Mouse (Mus musculus) neural tube, embryonic 15.5 days (tissue): ENCODE measurements around the gene Arhgdig. TPM values are rescaled to one million over a fixed set of nuclear protein-coding genes. Genes with fewer than 3 reads are reported as not detected.
"Not testable (repeated sequence)": the region's sequence is repeated elsewhere in the genome, so short reads cannot be mapped to it uniquely, and the experiment has no call there.

ENCODE experiments used
- ATAC-seq: fragments of 200-750 bp; cut with Nextera tagmentation; 2 replicates; pipeline ENCODE4 v1.8.0; 2017; ENCODE audit warnings: mild to moderate bottlenecking, moderate TSS enrichment, moderate library complexity; ENCODE audit not compliant: low FRiP score
- H3K27ac ChIP-seq: fragments of 300-500 bp; sonication (generic); replicated peaks from 2 replicates; pipeline ENCODE4 v1.5.1; 2015; ENCODE audit warnings: mild to moderate bottlenecking, inconsistent platforms
- H3K27me3 ChIP-seq: fragments of 300-500 bp; sonication (generic); replicated peaks from 2 replicates; pipeline ENCODE4 v1.6.1; 2015; ENCODE audit warnings: inconsistent platforms
- H3K36me3 ChIP-seq: fragments of 300-500 bp; sonication (generic); 2 replicates; pipeline ENCODE4 v1.6.1; 2015; ENCODE audit warnings: inconsistent platforms
- H3K4me1 ChIP-seq: fragments of 300-500 bp; sonication (generic); 2 replicates; pipeline ENCODE4 v1.6.1; 2015; ENCODE audit warnings: inconsistent platforms
- H3K4me2 ChIP-seq: fragments of 300-500 bp; sonication (generic); 2 replicates; pipeline ENCODE4 v1.6.1; 2015; ENCODE audit warnings: inconsistent platforms, mild to moderate bottlenecking, moderate library complexity
- H3K4me3 ChIP-seq: fragments of 300-500 bp; sonication (generic); replicated peaks from 2 replicates; pipeline ENCODE4 v1.5.1; 2015; ENCODE audit warnings: mild to moderate bottlenecking, inconsistent platforms
- H3K9ac ChIP-seq: fragments of 300-500 bp; sonication (generic); replicated peaks from 2 replicates; pipeline ENCODE4 v1.6.1; 2015; ENCODE audit warnings: mild to moderate bottlenecking, inconsistent platforms
- H3K9me3 ChIP-seq: fragments of 300-500 bp; sonication (generic); replicated peaks from 2 replicates; pipeline ENCODE4 v1.6.1; 2016; ENCODE audit warnings: inconsistent platforms
- WGBS: fragments of 180-500 bp; shearing (Covaris S2); methylation state at CpG from one replicate; pipeline ENCODE4 v1.1.7; 2015; ENCODE audit warnings: mixed read lengths; 5-methylcytosine and 5-hydroxymethylcytosine counted together
- polyA plus RNA-seq: library from polyadenylated mRNA; unstranded; fragments of >200 nt; fragmentation: Nextera tagmentation; extraction: Ambion mirVana; gene quantifications from 2 replicates; pipeline ENCODE4 v1.2.1, GENCODE M21; 2015

Arhgdig gene
- polyA plus RNA-seq, 1 experiment from 2014 or later = 242 TPM

DNA sequence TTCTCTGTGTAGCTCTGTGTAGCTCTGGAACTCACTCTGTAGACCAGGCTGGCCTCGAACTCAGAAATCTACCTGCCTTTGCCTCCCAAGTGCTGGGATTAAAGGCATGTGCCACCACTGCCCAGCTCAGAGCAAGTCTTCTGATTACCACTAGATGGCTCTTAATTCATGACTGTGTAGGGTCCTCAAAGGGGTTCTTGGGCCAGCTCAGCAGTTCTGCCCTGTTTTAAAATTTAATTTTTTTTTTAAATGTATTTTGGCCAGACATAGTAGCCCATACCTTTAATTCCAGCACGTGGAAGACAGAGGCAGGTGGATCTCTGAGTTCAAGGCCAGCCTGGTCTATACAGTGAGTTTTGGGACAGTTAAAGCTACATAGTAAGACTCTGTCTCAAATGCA, 32.3 kb downstream of the Arhgdig start:
- not testable (repeated sequence) for ATAC-seq, H3K27me3 ChIP-seq, H3K4me3 ChIP-seq, H3K9ac ChIP-seq, H3K27ac ChIP-seq, H3K9me3 ChIP-seq, H3K4me1 ChIP-seq, H3K4me2 ChIP-seq
- 89% methylated on average over 2 of the region's 2 CpGs for WGBS
- peaks cover 29% of the 10 kb centered on the region for H3K36me3 ChIP-seq

DNA sequence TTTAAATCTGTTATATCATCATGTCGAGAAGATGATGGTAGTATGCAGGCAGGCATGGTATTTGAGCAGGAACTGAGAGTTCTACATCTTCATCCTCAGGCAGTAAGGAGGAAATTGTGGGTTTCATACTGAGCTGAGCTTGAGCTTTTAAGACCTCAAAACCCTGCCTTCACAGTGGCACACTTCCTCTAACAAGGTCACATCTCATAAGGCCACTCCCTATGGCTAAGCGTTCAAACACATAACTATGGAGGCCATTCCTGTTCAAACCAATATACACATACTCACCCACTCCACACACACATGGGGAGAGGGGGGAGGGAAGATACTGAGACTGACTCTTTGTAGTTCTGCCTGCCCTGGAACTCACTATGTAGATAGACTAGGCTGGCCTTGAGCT, 39.5 kb downstream of the Arhgdig start:
- H3K9ac ChIP-seq = no peak overlapping the region
- peaks cover 13% of the 10 kb centered on the region; the same call in 1 of the 2 replicates for H3K4me1 ChIP-seq
- ATAC-seq = no peak
- H3K9me3 ChIP-seq = no peaks in the 10 kb centered on the region
- no peak overlapping the region for H3K4me2 ChIP-seq
- H3K36me3 ChIP-seq = peaks cover 8% of the 10 kb centered on the region; the same call in 1 of the 2 replicates
- 90% methylated on average over 2 of the region's 2 CpGs for WGBS
- no peak overlapping the region for H3K27ac ChIP-seq
- no peaks in the 10 kb centered on the region for H3K27me3 ChIP-seq
- H3K4me3 ChIP-seq = no peak overlapping the region

DNA sequence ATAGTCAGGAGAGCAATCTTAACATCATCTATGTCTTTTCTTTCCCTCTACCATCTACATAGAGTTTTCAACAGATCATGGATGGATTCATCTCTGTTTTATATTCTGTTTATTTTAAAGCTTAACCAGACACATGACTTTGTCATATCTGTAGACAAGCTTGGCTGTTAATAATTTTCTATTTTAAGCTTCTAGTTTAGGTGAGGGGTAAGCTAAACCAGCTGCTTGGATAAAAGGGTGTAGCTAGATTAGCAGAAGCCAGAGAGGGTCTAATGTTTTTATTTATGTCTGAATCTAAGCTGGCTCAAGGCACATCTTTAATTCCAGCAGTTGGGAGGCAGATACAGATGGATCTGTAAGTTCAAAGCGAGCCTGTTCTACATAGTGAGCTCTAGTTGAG, 44.9 kb downstream of the Arhgdig start:
- no peak for ATAC-seq
- 85% methylated on average over 1 of the region's 1 CpGs for WGBS

DNA sequence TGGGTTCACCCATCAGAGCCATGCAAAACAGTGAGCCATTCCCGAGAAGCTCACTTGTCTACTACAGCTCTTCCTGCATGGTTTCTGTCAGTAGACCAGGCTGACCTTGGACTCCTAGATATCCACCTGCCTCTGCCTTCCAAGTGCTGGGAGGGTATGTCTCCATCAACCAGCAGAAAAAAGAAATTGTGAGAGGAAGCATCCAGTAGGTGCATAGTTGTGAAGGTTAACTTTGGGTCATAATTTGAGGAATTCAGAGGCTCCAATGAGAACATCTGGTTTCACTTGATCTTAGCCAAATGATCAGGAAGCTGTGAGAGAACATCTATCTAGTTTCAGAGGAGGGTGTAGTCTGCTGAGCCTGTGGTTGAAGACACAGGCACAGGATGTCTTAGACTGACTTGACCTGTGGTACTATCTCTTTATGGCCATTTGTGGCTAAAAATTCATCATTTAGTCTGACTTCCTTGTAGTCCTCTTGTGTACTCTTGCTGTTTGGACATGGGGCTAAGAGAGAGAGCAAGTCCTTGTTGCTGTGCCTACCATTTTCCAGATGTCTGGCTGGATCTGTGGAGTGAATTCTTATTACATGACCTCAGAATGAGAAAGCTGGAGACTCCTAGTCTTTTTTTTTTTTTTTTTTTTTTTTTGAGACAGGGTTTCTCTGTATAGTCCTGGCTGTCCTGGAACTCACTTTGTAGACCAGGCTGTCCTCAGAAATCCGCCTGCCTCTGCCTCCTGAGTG, 55.5 kb downstream of the Arhgdig start:
- H3K27me3 ChIP-seq = no peaks in the 10 kb centered on the region
- no peaks in the 10 kb centered on the region for H3K4me1 ChIP-seq
- no peak overlapping the region for H3K9ac ChIP-seq
- H3K4me3 ChIP-seq = no peak overlapping the region
- no peaks in the 10 kb centered on the region for H3K9me3 ChIP-seq
- H3K27ac ChIP-seq = no peak overlapping the region
- H3K4me2 ChIP-seq = no peak overlapping the region
- H3K36me3 ChIP-seq = peaks cover 17% of the 10 kb centered on the region
- ATAC-seq = no peak
- WGBS = 100% methylated on average over 2 of the region's 2 CpGs

More for the DNA sequence above, 44.9 kb downstream of the Arhgdig start:
- Histone ChIP-seq H3K36me3 (peaks cover 7% of the 10 kb centered on the region; the same call in 1 of the 2 replicates), H3K4me2 (no peak overlapping the region), H3K9ac (no peak overlapping the region), H3K4me1 (peaks cover 13% of the 10 kb centered on the region; the same call in 1 of the 2 replicates), H3K4me3 (no peak overlapping the region), H3K9me3 (no peaks in the 10 kb centered on the region), H3K27me3 (no peaks in the 10 kb centered on the region), H3K27ac (no peak overlapping the region)

Other genes with a start within 250 kb of the Arhgdig start
- gene Capn15, start 222.0 kb downstream of the Arhgdig start, polyA plus RNA-seq = 20.1 and 22.5 TPM in 2 replicates
- 21.6 and 27.0 TPM in 2 replicates for gene Rab11fip3, start 138.2 kb downstream of the Arhgdig start, polyA plus RNA-seq
- gene Decr2, start 117.4 kb downstream of the Arhgdig start, polyA plus RNA-seq = 42.8 and 42.9 TPM in 2 replicates
- gene Nme4, start 112.2 kb downstream of the Arhgdig start, polyA plus RNA-seq = 20.3 and 37.4 TPM in 2 replicates
- gene Tmem8, start 94.5 kb downstream of the Arhgdig start, polyA plus RNA-seq = 4.3 and 5.9 TPM in 2 replicates
- gene Mrpl28, start 84.3 kb downstream of the Arhgdig start, polyA plus RNA-seq = 186 and 187 TPM in 2 replicates
- 7.7 and 13.1 TPM in 2 replicates for gene Axin1, start 69.1 kb downstream of the Arhgdig start, polyA plus RNA-seq
- 0.23 and 0.73 TPM in 2 replicates for gene Pdia2, start 8.7 kb downstream of the Arhgdig start, polyA plus RNA-seq
- gene Rgs11, start 4.8 kb downstream of the Arhgdig start, polyA plus RNA-seq = 21.4 and 25.9 TPM in 2 replicates
- gene Fam234a, start 36.5 kb upstream of the Arhgdig start, polyA plus RNA-seq = 32.7 and 35.1 TPM in 2 replicates
- gene Luc7l, start 45.1 kb upstream of the Arhgdig start, polyA plus RNA-seq = 97.7 and 102 TPM in 2 replicates
- gene Neurl1b, start 207.0 kb upstream of the Arhgdig start, polyA plus RNA-seq = 1.3 and 1.8 TPM in 2 replicates